Mouse (Mus musculus) layer of hippocampus, adult 11-12 months (tissue): ENCODE results near the gene Pgam1.
A peak's percentile ranks its signal among the peaks of the same experiment; 100 is the strongest.
"Not testable (repeated sequence)": the region's sequence is repeated elsewhere in the genome, so short reads cannot be mapped to it uniquely, and the experiment has no call there.

ENCODE experiments used
- DNase-seq: peaks from one replicate; pipeline ENCODE4 v3.0.0; 2022; ENCODE audit warnings: low spot score

The Pgam1 gene

DNA sequence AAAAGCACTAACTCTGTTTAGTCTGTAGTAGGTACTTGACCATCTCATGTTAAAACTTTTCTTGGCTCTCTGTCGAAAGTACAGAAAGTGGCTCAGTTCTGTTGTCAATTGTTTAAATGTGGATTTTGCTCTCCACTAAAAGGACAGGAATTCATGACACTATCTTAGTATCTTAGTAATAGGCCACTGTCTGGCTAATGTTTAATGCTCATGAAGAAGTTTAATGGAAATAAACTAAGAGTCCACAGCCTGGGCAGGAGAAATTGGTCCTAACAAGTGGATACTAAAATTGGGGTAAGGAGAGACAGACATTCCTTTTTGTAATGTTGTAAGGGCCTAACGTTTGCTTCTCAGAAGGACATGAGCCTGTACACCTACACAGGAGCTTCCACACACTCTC, 1.3 kb upstream of the Pgam1 start:
- no peak for DNase-seq

DNA sequence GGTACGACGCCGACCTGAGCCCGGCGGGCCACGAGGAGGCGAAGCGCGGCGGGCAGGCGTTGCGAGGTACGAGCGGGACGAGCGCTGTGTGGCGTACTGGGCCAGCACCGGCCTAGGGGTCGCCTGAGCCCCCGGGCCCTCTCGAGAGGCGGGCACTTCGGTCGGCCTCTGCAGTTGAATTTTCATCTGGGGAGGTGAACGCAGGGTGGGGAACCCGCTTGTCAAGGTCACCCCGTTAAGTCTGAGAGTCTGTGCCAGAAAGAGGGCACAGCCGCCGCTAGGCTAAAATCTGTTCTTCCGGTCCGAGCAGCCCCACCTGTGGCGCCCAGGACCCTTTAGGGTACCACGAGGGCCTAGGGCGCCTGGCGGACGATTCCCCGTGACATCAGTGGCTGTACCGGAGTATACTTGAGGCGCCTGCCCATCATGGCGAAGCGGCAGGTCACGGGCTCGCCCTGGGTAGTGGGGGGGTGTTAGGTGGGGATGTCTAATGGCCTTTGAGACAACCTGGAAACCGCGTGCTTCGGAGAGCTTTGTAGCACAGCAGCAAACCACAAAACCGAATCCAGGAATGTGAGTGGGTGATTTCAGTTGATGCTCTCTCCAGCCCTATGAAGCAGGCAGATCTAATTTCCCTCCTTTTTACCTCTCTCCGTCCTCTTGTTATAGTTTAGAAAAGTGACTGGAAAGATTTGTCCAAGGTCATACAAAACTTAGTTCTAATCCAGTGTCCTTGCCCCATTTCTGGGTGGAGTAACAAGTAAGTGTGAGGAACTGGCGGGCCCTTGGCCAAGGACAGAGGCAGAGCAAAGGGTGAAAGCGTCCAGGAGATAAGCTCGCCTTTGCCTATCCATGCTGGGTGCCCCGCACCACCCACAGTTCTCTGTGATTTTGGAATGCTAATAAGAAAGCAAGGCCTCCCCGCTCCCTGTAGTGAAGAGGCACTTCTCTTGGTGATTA, 678 bp downstream of the Pgam1 start:
- DNase-seq, result peak; percentile 39

DNA sequence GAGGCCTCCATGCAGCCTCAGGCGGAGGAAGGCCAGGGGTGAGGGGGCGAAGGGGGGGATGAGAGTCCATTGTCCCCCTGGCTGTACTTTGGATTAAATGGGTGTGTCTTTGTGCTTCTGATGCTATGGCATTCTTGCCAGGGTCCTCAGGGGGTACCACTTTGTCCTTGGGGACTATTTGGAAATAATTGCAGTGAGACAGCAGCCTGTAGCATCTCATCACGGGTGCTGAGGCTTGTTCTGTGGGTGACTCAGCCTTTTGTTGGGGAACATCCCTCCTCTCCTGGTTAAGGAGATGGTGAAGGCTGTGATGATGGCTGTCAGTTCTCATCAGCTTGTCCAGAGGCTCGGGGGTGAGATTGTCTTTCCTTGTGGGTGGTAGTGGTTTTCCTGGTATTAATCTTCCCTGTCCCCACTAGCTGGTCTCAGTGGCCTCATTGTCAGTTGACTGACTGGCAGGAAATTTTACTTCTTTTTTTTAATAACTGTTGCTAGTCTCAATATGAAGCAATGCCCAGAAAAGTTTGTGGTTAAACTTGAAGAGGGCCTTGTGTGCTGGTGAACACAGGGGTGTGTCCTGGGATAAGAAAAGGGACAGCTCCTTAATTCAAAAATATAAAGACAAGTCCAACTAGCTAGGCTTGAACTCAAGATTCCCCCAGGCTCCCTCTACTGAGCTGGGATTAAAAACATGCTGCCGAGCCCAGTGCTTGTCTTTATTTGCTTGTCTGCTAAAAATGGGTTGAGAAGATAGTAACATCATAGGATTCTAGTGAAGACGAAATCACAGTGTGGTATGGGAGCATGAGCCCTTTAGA, 2.3 kb downstream of the Pgam1 start:
- no peak for DNase-seq

DNA sequence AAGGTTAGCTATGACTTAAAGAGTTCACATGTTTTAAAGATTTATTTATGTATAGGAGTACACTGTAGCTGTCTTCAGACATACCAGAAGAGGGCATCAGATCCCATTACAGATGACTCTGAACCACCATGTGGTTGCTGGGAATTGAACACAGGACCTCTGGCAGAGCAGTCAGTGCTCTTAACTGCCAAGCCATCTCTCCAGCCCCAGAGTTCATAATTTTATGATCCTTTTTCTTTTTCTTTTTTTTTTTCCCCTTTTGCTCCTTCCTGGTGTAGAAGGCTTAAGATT, 2.8 kb downstream of the Pgam1 start:
- not testable (repeated sequence) for DNase-seq

DNA sequence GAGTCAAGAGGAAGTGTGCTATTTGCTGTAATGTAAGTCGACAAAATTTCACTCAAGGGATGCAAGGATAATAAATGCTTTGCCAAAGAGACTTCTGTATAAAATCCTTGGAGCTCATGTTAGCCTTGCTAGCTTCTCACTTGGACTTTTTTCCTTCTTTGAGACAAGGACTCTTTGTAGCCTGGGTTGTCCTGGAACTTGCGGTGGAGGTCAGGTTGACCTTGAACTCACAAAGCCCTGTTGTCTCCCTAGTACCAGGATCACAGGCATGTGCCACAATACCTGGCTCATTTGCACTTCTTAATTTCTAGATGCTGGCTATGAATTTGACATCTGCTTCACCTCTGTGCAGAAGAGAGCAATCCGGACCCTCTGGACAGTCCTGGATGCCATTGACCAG, 3.6 kb downstream of the Pgam1 start:
- DNase-seq, result no peak

DNA sequence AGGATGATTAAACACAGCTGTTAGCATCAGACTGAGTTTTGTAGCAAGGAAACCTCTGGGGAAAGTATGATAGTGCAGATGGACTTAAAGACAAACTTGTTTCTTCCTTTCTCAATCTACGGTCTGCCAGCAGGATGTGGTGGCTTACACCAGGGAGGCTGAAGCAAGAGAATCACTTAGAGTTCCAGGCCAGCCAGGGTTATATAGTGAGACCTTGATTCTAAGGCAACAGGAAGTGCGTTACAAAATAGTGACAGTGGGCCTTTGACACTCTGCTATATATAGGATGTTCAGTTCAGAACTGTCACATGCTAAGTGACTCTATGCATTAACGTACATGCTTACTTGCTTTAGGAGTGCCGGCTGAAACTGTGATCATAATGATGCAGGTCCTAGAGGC, 5.1 kb downstream of the Pgam1 start:
- DNase-seq, result no peak

DNA sequence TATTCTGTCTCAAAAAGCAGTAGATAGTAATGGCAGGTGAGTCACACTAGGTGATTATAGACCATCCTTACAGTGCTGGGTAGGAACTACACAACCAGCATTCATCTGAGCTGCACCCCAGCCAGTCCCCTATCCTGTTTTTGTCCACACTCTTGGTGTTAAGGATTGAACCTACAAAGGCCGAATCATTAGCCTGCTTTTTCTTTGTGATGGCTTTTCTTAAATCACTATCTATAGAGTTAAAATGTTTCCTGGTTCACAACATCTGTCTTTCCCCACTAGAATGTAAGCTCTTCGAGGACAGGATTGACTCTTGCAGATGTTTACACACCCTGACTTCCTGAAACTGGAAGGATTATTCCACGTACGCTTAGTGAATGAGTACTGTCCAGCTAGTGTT, 7.7 kb downstream of the Pgam1 start:
- no peak for DNase-seq

DNA sequence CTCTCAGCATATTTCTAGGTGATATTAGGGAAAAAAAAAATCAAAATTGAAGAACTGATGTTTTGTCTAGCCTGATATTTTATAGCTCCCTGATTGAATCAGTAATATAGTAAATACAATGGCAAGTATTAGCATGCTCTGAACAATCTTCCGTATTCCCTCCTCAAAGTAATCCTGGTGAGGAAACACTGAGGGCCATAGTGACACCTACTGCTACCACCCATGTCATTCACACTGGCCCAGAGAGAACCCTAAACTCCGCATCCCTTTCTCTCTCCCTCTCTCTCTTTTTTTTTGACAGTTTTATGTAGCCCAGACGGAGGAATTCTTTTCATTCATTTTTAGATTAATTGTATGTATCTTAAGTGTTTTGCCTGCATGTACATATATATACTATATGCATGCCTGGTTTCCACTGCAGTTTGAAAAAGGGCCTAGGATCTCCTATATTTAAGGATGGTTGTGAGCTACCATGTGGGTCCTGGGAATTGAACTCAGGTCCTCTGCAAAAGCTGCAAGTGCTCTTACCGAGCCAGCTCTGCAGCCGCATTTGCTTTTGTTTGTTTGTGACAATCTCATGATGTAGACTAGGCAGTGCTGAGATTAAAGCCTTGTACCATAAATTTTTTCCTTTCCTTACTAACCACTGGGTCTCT, 8.8 kb downstream of the Pgam1 start:
- DNase-seq, result no peak

DNA sequence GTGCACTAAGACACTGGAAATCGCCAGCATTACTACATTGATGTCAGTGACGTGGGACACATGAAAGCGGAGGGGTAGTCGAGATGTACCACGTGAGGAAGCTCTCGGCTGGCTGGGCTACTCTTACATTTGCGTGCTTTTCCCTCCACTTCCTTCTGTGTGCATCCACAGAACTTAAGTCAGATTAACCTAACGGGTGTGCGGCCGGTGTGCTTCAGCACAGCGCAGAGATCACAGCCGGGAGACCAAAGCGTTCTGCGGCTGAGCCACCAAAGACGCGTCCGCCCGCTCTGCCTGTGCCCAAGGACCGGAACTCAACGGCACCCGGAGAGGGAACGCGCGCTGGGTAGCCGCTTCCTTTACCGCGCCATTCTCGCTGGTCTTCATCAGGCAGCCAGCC, 21.0 kb downstream of the Pgam1 start:
- peak; percentile 32 for DNase-seq

DNA sequence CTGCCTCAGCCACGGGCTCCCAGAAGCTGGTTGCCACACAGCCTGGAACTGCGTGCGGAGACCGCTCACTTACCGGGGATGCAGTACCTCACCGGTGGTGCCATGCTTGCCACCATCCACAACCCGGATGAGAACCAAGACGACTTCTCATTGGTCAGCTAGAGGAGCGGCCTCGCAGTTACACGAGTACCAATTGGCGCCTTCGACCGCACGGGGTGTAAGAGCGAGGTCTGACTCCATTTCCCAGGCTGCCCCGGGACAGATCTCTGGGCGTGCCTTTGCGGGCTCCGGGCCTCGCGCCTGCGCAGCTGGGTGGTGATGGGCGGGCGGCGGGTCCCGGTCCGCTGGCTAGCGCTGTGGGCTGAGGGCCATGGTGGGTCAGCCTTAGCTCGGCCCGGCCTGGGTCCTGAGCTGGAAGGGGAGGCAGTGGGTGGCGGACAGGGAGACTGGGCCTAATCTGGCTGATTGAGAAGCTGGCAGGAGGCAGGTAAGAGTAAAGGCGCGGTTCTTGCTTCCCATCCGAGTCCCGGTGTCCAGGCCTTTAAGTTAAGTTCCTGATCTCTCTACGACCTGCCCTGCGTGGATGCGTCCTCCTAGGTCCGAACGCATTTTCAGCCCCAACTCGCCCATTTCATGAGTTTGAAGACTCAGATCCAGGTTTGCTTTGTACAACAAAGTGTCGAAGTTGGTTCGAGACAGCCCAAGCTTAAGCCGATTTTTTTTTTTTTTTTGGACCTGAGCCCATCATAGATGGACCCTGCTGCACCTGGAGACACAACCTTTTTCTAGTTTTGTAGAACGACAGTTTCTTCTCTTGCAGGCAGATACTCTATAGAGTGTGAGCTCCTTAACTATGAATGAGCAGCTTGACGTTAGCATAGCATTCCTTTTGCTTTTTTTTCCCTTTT, 21.7 kb downstream of the Pgam1 start, which contains the start of the genes Exosc1 and Zdhhc16:
Gene Exosc1, minus strand, starts transcription at position 245 of the 908 bp plus-strand sequence.
Gene Zdhhc16, plus strand, starts transcription at position 302 of the 908 bp plus-strand sequence.
- peak; percentile 99 for DNase-seq

DNA sequence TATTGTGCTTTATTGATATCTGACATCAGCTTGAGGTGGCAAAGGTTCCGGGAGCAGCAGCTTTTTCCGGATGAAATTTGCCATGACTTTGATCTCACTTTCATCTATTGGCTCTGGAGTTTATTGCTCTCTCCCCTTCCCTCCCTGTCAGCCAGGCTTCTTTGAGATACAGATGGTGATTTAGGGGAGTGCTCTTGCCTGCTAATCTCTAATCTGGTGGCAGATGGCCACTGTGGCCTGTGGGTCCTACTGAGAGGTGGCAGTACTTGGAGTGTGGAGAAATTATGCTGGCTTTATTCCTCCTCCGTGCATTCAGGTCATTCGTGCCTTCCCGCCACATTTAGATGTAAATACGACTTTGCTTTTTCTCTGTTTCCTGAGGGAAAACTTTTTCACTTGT, 22.4 kb downstream of the Pgam1 start:
- DNase-seq, result no peak

DNA sequence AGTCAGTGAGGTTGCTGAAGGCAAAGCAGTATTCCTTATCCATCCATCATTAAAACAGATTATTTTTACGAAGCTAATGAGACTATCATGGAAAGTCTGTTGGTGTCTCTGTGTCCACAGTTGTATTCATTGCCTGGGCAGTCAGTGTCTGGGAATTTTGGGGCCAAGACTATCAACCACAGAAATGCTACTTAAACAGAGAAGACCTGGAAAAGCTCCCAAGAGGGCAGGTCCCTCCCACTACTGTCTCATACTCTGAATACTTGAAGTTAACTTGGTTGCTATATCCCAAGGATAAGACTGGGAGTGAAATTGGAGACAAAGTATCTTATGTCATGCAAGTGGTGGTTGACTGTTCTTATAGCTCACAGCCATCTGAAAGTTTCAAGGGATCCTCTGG, 24.2 kb downstream of the Pgam1 start:
- no peak for DNase-seq

DNA sequence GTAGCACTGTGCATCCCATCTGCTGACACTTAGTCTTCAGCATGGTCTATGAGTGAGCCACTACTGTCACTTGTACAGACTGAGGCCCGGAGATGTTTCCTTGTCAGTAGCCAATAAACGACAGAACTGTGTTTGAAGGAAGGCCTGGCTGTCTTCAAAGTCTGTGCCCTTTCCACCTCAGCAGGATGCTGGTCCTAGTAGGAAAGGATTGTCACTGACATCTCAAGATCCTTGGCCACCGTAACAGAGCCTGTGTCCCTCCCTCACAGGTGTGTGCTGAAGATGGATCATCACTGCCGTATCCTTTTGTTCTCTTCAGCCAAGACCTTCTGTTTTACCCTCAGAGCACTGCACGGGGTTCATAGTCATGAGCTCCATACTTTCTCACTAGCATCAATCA, 26.8 kb downstream of the Pgam1 start:
- no peak for DNase-seq

DNA sequence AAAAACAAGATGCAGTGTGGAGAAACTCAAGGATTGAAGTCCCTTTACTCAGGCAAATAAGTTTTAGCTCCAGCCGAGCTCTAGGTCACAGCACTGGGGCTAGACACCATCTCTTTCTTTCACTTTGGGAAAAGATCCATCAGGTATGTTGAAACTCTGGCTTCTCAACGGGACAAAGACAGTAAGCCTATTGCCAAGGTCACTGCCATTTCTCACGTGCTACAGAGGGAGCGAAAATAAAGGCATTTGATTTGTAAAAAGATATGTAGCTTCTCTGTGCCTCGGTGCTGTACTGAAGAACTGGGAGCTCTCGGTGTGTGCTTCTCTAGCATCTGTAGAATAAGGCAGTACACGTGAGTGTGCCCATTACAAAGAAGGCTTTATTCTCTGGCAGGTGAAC, 32.1 kb downstream of the Pgam1 start:
- no peak for DNase-seq

DNA sequence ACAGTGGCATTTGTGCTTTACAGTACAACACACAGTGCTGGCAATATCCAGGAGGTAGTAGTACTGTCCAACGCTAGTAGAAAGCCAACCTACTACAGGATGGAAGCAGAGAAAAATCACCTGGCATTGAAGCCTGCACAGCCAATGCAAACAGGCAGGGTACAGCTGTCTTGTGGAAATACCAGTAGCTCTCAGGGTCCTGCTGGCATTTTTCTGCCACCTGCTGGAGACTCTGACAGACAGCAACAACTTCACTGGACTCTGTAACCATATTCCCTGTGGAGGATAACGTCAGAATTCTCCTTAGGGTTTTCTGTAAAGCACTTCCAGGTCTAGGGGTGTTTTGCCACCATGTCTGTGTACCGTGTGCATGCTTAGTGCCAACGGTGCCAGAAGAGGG, 40.6 kb downstream of the Pgam1 start:
- no peak for DNase-seq

DNA sequence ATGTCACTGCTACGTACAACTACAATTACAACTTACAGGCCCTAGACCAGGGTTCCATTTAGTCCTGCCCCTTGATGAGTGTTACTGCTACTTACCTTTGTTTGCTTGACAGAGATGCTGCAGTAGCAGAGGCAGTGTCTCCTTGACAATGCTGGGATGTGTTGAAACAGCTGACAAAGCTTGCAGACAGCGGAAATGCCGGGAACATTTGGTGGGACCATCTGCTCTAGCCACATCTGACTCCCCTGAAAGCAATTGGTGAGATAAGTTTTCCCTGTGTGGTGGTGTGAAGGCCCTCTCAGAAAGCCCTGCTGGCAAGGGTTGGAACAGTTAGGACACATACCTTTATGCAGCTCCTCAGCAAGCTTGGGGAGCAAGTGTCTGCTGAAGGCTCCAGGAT, 41.9 kb downstream of the Pgam1 start:
- DNase-seq, result peak; percentile 40
